ENCODE assay signal across 8 mouse cellular contexts in genomic region chr10:89327004-89327511, GRCm38 (mm10). TPM values are rescaled to one million over a fixed set of nuclear protein-coding genes. Genes with fewer than 3 reads are reported as not detected.
DNase-seq lines count a peak whose midpoint lies in the region; ATAC-seq and TF ChIP-seq lines count a peak whose summit lies in the region.

No protein-coding gene starts in this region.

- DNase-seq in heart, adult 18-20 months: peak; percentile 30 to 78
- DNase-seq in heart, postnatal 25 days (ENCODE audit: low spot score): no peak
- peak; percentile 73 for DNase-seq in cerebellum, postnatal 36 days
- peak; percentile 81 to 82 for DNase-seq in frontal cortex, postnatal 36 days (ENCODE audit: low spot score in 2 of 2)
- DNase-seq in kidney, adult 2 months: peak; percentile 67
- DNase-seq in left cerebral cortex, postnatal 4 days: peak; percentile 80
- DNase-seq in midbrain, postnatal 0 days (ENCODE audit: low spot score): peak; percentile 83
- peak; percentile 22 to 40 for DNase-seq in spleen, postnatal 14 days (ENCODE audit: low spot score in 2 of 2)

- ATAC-seq in midbrain, postnatal 0 days (ENCODE audit: low FRiP score): peak; percentile 85

- peak; percentile 86 for TF ChIP-seq CTCF in kidney, adult 2 months (conservative IDR thresholded peaks at IDR 0.05; ENCODE audit: insufficient read depth, insufficient read length, low read depth, low read length)
- TF ChIP-seq CTCF in midbrain, postnatal 0 days (IDR thresholded peaks at IDR 0.05): peak; percentile 96

- no peaks in the 10 kb centered on the region for H3K4me1 ChIP-seq in kidney, adult 2 months (ENCODE audit: control insufficient read depth, insufficient read depth, low read length)
- no peaks in the 10 kb centered on the region for H3K4me1 ChIP-seq in midbrain, postnatal 0 days (ENCODE audit: insufficient read depth, low read length)

- no peak for TF ChIP-seq POLR2A in kidney, adult 2 months (IDR thresholded peaks at IDR 0.05; ENCODE audit: low read depth, low read length)

- WGBS in kidney, adult 2 months: 27% methylated on average over 15 of the region's 15 CpGs
- WGBS in midbrain, postnatal 0 days: 9% methylated on average over 15 of the region's 15 CpGs

- H3K4me2 ChIP-seq in midbrain, postnatal 0 days (ENCODE audit: low read depth, low read length, poor library complexity, severe bottlenecking): no peak overlapping the region

- no peak overlapping the region for H3K9ac ChIP-seq in midbrain, postnatal 0 days (replicated peaks; ENCODE audit: low read length, poor library complexity, severe bottlenecking)

- H3K4me3 ChIP-seq in kidney, adult 2 months (ENCODE audit: insufficient read depth, low read depth, low read length): no peak overlapping the region
- H3K4me3 ChIP-seq in midbrain, postnatal 0 days (ENCODE audit: low read depth, low read length): no peak overlapping the region

- no peaks in the 10 kb centered on the region for H3K27me3 ChIP-seq in kidney, adult 2 months (replicated peaks; ENCODE audit: control insufficient read depth, insufficient read depth, low read length)
- H3K27me3 ChIP-seq in midbrain, postnatal 0 days (ENCODE audit: insufficient read depth, low read length): no peaks in the 10 kb centered on the region

- no peak overlapping the region for H3K27ac ChIP-seq in kidney, adult 2 months (ENCODE audit: insufficient read depth, low read depth, low read length)
- no peak overlapping the region for H3K27ac ChIP-seq in midbrain, postnatal 0 days (ENCODE audit: low read depth, low read length)

- H3K9me3 ChIP-seq in midbrain, postnatal 0 days (ENCODE audit: low read length): no peaks in the 10 kb centered on the region

- H3K36me3 ChIP-seq in kidney, adult 2 months (ENCODE audit: control insufficient read depth, insufficient read depth, low read length): no peaks in the 10 kb centered on the region
- H3K36me3 ChIP-seq in midbrain, postnatal 0 days (ENCODE audit: insufficient read depth, low read length): no peaks in the 10 kb centered on the region

- intact Hi-C loops in heart, postnatal 25 days (cut with DNase I): loop anchor here (1.0 kb wide), 2 partner anchors 56 to 303 kb away; no protein-coding TSS in a partner anchor
- intact Hi-C loops in left cerebral cortex, postnatal 4 days (cut with DNase I): loop anchor here (2.0 kb wide), 1 partner anchor 304 kb away; no protein-coding TSS in a partner anchor

RNA-seq across cellular contexts. Expression of gene Ano4, which starts 17.5 kb away (rescaled TPM):
- total RNA-seq in heart, adult 18-20 months (2021): 10 to 100 TPM in 1 of 2 experiments, 1 to 10 TPM in 1; 8.0 to 10.0 TPM
- total RNA-seq in heart, postnatal 25 days (2021): 1 to 10 TPM; 7.0 to 7.9 TPM
- 0.54 and 0.69 TPM in 2 replicates for polyA plus RNA-seq in kidney, adult 2 months (2012; rRNA removed)
- 10 to 100 TPM; 18.6 to 21.2 TPM for total RNA-seq in left cerebral cortex, postnatal 4 days (2021)
- total RNA-seq in midbrain, postnatal 0 days (2014; rRNA removed): 11.3 and 14.7 TPM in 2 replicates
- polyA plus RNA-seq in midbrain, postnatal 0 days (2015; fragmentation: Nextera tagmentation; extraction: Ambion mirVana): 5.8 and 6.2 TPM in 2 replicates
